Mouse (Mus musculus): Measurements from ENCODE around the gene Kdf1. TPM values are rescaled to one million over a fixed set of nuclear protein-coding genes. Genes with fewer than 3 reads are reported as not detected.
"Not testable (repeated sequence)": the region's sequence is repeated elsewhere in the genome, so short reads cannot be mapped to it uniquely, and the experiment has no call there.

Kdf1 gene
- total RNA-seq, 2 experiments from 2014 or later, result 0.32 TPM; not detected in 1

GRCm38 (mm10) chr4:133495711-133496110 lies 23.1 kb upstream of the Kdf1 start:
- no peak for ATAC-seq (replicated peaks; ENCODE audit: poor library complexity, severe bottlenecking)

- no peak for ATAC-seq (replicated peaks; ENCODE audit: poor library complexity, severe bottlenecking)
These were observed 21.9 kb upstream of the Kdf1 start for GRCm38 (mm10) chr4:133496738-133497445.

- no peak for ATAC-seq (replicated peaks; ENCODE audit: poor library complexity, severe bottlenecking)
These were observed 21.2 kb upstream of the Kdf1 start for GRCm38 (mm10) chr4:133497461-133498159.

- peak; percentile 66 for ATAC-seq (replicated peaks; ENCODE audit: poor library complexity, severe bottlenecking)
These were observed 20.5 kb upstream of the Kdf1 start, which contains the start of gene Trnp1 for GRCm38 (mm10) chr4:133498160-133498724. TSS of gene Trnp1 (minus strand) at chr4:133498550.

GRCm38 (mm10) chr4:133501514-133501913 lies 17.2 kb upstream of the Kdf1 start:
- peak; percentile 50; the same call in 1 of the 2 replicates for ATAC-seq (replicated peaks; ENCODE audit: poor library complexity, severe bottlenecking)

GRCm38 (mm10) chr4:133504300-133504699 lies 14.5 kb upstream of the Kdf1 start:
- no peak for ATAC-seq (replicated peaks; ENCODE audit: poor library complexity, severe bottlenecking)

- no peak for ATAC-seq (replicated peaks; ENCODE audit: poor library complexity, severe bottlenecking)
These were observed 13.8 kb upstream of the Kdf1 start for GRCm38 (mm10) chr4:133504755-133505485.

GRCm38 (mm10) chr4:133506573-133506972 lies 12.2 kb upstream of the Kdf1 start:
- no peak for ATAC-seq (replicated peaks; ENCODE audit: poor library complexity, severe bottlenecking)

GRCm38 (mm10) chr4:133508990-133509389 lies 9.8 kb upstream of the Kdf1 start:
- no peak for ATAC-seq (replicated peaks; ENCODE audit: poor library complexity, severe bottlenecking)

- no peak for ATAC-seq (replicated peaks; ENCODE audit: poor library complexity, severe bottlenecking)
These were observed 7.7 kb upstream of the Kdf1 start for GRCm38 (mm10) chr4:133511050-133511449.

- not testable (repeated sequence) for ATAC-seq (replicated peaks; ENCODE audit: poor library complexity, severe bottlenecking)
These were observed 6.3 kb upstream of the Kdf1 start for GRCm38 (mm10) chr4:133512511-133512910.

- ATAC-seq (replicated peaks; ENCODE audit: poor library complexity, severe bottlenecking), result peak; percentile 91
These were observed 5.8 kb upstream of the Kdf1 start for GRCm38 (mm10) chr4:133512972-133513371.

GRCm38 (mm10) chr4:133519369-133519665 lies 554 bp downstream of the Kdf1 start:
- ATAC-seq (replicated peaks; ENCODE audit: poor library complexity, severe bottlenecking), result no peak

- ATAC-seq (replicated peaks; ENCODE audit: poor library complexity, severe bottlenecking), result no peak
These were observed 2.7 kb downstream of the Kdf1 start for GRCm38 (mm10) chr4:133521502-133521901.

GRCm38 (mm10) chr4:133527788-133528187 lies 9.0 kb downstream of the Kdf1 start:
- ATAC-seq (replicated peaks; ENCODE audit: poor library complexity, severe bottlenecking), result no peak

GRCm38 (mm10) chr4:133532777-133533176 lies 14.0 kb downstream of the Kdf1 start:
- no peak for ATAC-seq (replicated peaks; ENCODE audit: poor library complexity, severe bottlenecking)

GRCm38 (mm10) chr4:133536081-133536480 lies 17.3 kb downstream of the Kdf1 start:
- ATAC-seq (replicated peaks; ENCODE audit: poor library complexity, severe bottlenecking), result no peak

- ATAC-seq (replicated peaks; ENCODE audit: poor library complexity, severe bottlenecking), result no peak
These were observed 17.9 kb downstream of the Kdf1 start for GRCm38 (mm10) chr4:133536652-133537051.

- ATAC-seq (replicated peaks; ENCODE audit: poor library complexity, severe bottlenecking), result peak; percentile 99
These were observed 26.8 kb downstream of the Kdf1 start, which contains the start of gene Nudc for GRCm38 (mm10) chr4:133545272-133546231. TSS of gene Nudc (minus strand) at chr4:133545996.

GRCm38 (mm10) chr4:133552029-133552428 lies 33.3 kb downstream of the Kdf1 start:
- no peak for ATAC-seq (replicated peaks; ENCODE audit: poor library complexity, severe bottlenecking)

Measured in granulocyte monocyte progenitor cell, adult 5-6 weeks (primary cell).